Comparison of ENCODE assay signal across 18 mouse cellular contexts in the genomic region with DNA sequence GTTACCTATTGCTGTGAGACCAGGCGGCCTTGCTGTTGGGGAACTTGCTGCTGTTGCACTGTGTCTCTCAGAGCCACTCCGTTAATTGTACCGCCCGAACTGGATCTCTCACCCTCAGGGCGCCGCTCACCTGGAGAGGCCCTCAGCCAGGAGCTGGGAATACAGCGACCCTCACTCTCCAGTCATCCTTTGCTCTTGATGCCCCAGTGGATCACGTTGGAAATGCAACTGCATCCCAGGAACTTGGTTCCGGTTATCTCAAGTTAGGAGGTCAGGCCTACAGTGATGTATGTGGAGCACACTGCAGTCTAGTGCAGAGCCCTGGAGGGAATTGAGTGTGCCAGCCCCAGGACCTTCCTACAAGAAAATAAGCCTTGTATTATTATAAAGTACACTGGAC.
"Had no signal": no experiment of that assay in that cellular context is flagged by ENCODE, and none has a peak within 500 bp of the region (broad histone marks: within the 10 kb centered on the region; RNA-seq: fewer than 3 reads in every experiment).

No protein-coding gene starts in this region.

- ATAC-seq: liver, postnatal 0 days; lung, postnatal 0 days; midbrain, embryonic 13.5 days; midbrain, embryonic 15.5 days had no signal

- H3K4me2 ChIP-seq: lung, embryonic 15.5 days; midbrain, embryonic 11.5 days; midbrain, embryonic 13.5 days; midbrain, embryonic 15.5 days; neural tube, embryonic 12.5 days had no signal

- H3K27ac ChIP-seq: lung, embryonic 15.5 days; macrophage; midbrain, embryonic 13.5 days; midbrain, embryonic 15.5 days; neural tube, embryonic 12.5 days had no signal

- H3K4me3 ChIP-seq: lung, embryonic 15.5 days; megakaryocyte, embryonic 14.5 days; midbrain, embryonic 13.5 days; midbrain, embryonic 15.5 days; neural tube, embryonic 12.5 days had no signal

- H3K9ac ChIP-seq: liver, postnatal 0 days; lung, embryonic 15.5 days; midbrain, embryonic 13.5 days; midbrain, embryonic 15.5 days; neural tube, embryonic 12.5 days had no signal

- H3K27me3 ChIP-seq: lung, embryonic 15.5 days; megakaryocyte, embryonic 14.5 days; midbrain, embryonic 13.5 days; midbrain, embryonic 15.5 days; neural tube, embryonic 12.5 days had no signal

- H3K36me3 ChIP-seq: lung, embryonic 15.5 days; midbrain, embryonic 13.5 days; midbrain, embryonic 15.5 days; neural tube, embryonic 12.5 days had no signal

- DNase-seq: liver, postnatal 0 days; lung, adult 2 months; lung, postnatal 14 days; lung, postnatal 36 days; right cerebral cortex, postnatal 25 days; right cerebral cortex, postnatal 4 days; spleen, adult 18-20 months; thymus, adult 18-20 months; thymus, postnatal 14 days; thymus, postnatal 36 days had no signal

- H3K4me1 ChIP-seq: lung, embryonic 15.5 days; midbrain, embryonic 13.5 days; midbrain, embryonic 15.5 days; neural tube, embryonic 12.5 days had no signal

- H3K9me3 ChIP-seq: lung, embryonic 15.5 days; midbrain, embryonic 13.5 days; midbrain, embryonic 15.5 days; neural tube, embryonic 12.5 days had no signal
